Mouse (Mus musculus): ENCODE data around the gene Defb29. TPM values are rescaled to one million over a fixed set of nuclear protein-coding genes. Genes with fewer than 3 reads are reported as not detected.

Gene Defb29
- polyA plus RNA-seq (2014; fragmentation: Nextera tagmentation; extraction: Ambion mirVana), result not detected in 2 replicates

GRCm38 (mm10) chr2:152539944-152540710, at the start of gene Defb29:
Gene Defb29 (minus strand): TSS chr2:152540098.
- no peak within 1 kb of the TSS for H3K4me2 ChIP-seq (ENCODE audit: low read length)
- H3K27ac ChIP-seq (ENCODE audit: low read depth), result no peak within 1 kb of the TSS
- DNase-seq (ENCODE audit: low spot score) (no peak), ATAC-seq (replicated peaks; ENCODE audit: low FRiP score, low TSS enrichment, low read depth) (no peak)
- H3K9ac ChIP-seq (ENCODE audit: low read length), result no peak within 1 kb of the TSS
- no peaks in the 10 kb centered on the region for H3K4me1 ChIP-seq (replicated peaks; ENCODE audit: control insufficient read depth, insufficient read depth, low read length)
- no peak within 1 kb of the TSS for H3K4me3 ChIP-seq (ENCODE audit: low read depth, low read length)
- H3K27me3 ChIP-seq (replicated peaks; ENCODE audit: control insufficient read depth, insufficient read depth, low read length), result no peaks in the 10 kb centered on the region
- H3K9me3 ChIP-seq (ENCODE audit: control insufficient read depth, low read length), result no peaks in the 10 kb centered on the region
- WGBS, result 43% methylated on average over 13 of the region's 13 CpGs
- no peaks in the 10 kb centered on the region for H3K36me3 ChIP-seq (ENCODE audit: control insufficient read depth, insufficient read depth, low read length)

GRCm38 (mm10) chr2:152589021-152589420, 49.1 kb upstream of the Defb29 start:
- WGBS, result 34% methylated on average over 6 of the region's 6 CpGs
- ATAC-seq (replicated peaks; ENCODE audit: low FRiP score, low TSS enrichment, low read depth) (0 out of 2 replicates have a peak, but pooled peaks have one; percentile 55), DNase-seq (ENCODE audit: low spot score) (no peak)
- no peak overlapping the region for H3K4me2 ChIP-seq (ENCODE audit: low read length)
- no peak overlapping the region for H3K27ac ChIP-seq (ENCODE audit: low read depth)
- no peaks in the 10 kb centered on the region for H3K9me3 ChIP-seq (ENCODE audit: control insufficient read depth, low read length)
- H3K36me3 ChIP-seq (ENCODE audit: control insufficient read depth, insufficient read depth, low read length), result no peaks in the 10 kb centered on the region
- no peak overlapping the region for H3K9ac ChIP-seq (ENCODE audit: low read length)
- H3K4me1 ChIP-seq (replicated peaks; ENCODE audit: control insufficient read depth, insufficient read depth, low read length), result no peaks in the 10 kb centered on the region; the same call in 1 of the 2 replicates
- no peaks in the 10 kb centered on the region for H3K27me3 ChIP-seq (replicated peaks; ENCODE audit: control insufficient read depth, insufficient read depth, low read length)
- H3K4me3 ChIP-seq (ENCODE audit: low read depth, low read length), result no peak overlapping the region

GRCm38 (mm10) chr2:152588450-152588849, 48.6 kb upstream of the Defb29 start:
- no peak overlapping the region for H3K27ac ChIP-seq (ENCODE audit: low read depth)
- H3K9ac ChIP-seq (ENCODE audit: low read length), result no peak overlapping the region
- H3K4me1 ChIP-seq (replicated peaks; ENCODE audit: control insufficient read depth, insufficient read depth, low read length), result no peaks in the 10 kb centered on the region; the same call in 1 of the 2 replicates
- no peaks in the 10 kb centered on the region for H3K27me3 ChIP-seq (replicated peaks; ENCODE audit: control insufficient read depth, insufficient read depth, low read length)
- DNase-seq (ENCODE audit: low spot score) (no peak), ATAC-seq (replicated peaks; ENCODE audit: low FRiP score, low TSS enrichment, low read depth) (0 out of 2 replicates have a peak, but pooled peaks have one; percentile 37)
- no peaks in the 10 kb centered on the region for H3K36me3 ChIP-seq (ENCODE audit: control insufficient read depth, insufficient read depth, low read length)
- 35% methylated on average over 2 of the region's 2 CpGs for WGBS
- no peak overlapping the region for H3K4me3 ChIP-seq (ENCODE audit: low read depth, low read length)
- no peak overlapping the region for H3K4me2 ChIP-seq (ENCODE audit: low read length)
- H3K9me3 ChIP-seq (ENCODE audit: control insufficient read depth, low read length), result no peaks in the 10 kb centered on the region

GRCm38 (mm10) chr2:152586926-152587560, 47.1 kb upstream of the Defb29 start:
- no peaks in the 10 kb centered on the region; the same call in 1 of the 2 replicates for H3K4me1 ChIP-seq (replicated peaks; ENCODE audit: control insufficient read depth, insufficient read depth, low read length)
- WGBS, result 83% methylated on average over 4 of the region's 4 CpGs
- H3K27me3 ChIP-seq (replicated peaks; ENCODE audit: control insufficient read depth, insufficient read depth, low read length), result no peaks in the 10 kb centered on the region
- no peak overlapping the region for H3K4me3 ChIP-seq (ENCODE audit: low read depth, low read length)
- H3K4me2 ChIP-seq (ENCODE audit: low read length), result no peak overlapping the region
- no peak for DNase-seq (ENCODE audit: low spot score)
- H3K9me3 ChIP-seq (ENCODE audit: control insufficient read depth, low read length), result no peaks in the 10 kb centered on the region
- no peak for ATAC-seq (replicated peaks; ENCODE audit: low FRiP score, low TSS enrichment, low read depth)
- no peak overlapping the region for H3K27ac ChIP-seq (ENCODE audit: low read depth)
- H3K9ac ChIP-seq (ENCODE audit: low read length), result no peak overlapping the region
- no peaks in the 10 kb centered on the region for H3K36me3 ChIP-seq (ENCODE audit: control insufficient read depth, insufficient read depth, low read length)

GRCm38 (mm10) chr2:152580612-152581011, 40.7 kb upstream of the Defb29 start:
- ATAC-seq (replicated peaks; ENCODE audit: low FRiP score, low TSS enrichment, low read depth) (no peak), DNase-seq (ENCODE audit: low spot score) (no peak)

GRCm38 (mm10) chr2:152580107-152580506, 40.2 kb upstream of the Defb29 start, which contains the start of gene Defb19:
Gene Defb19 (minus strand): TSS chr2:152580312.
- no peaks in the 10 kb centered on the region for H3K27me3 ChIP-seq (replicated peaks; ENCODE audit: control insufficient read depth, insufficient read depth, low read length)
- 62% methylated on average over 7 of the region's 7 CpGs for WGBS
- no peak for ATAC-seq (replicated peaks; ENCODE audit: low FRiP score, low TSS enrichment, low read depth)

More at GRCm38 (mm10) chr2:152580612-152581011, 40.7 kb upstream of the Defb29 start:
- Histone ChIP-seq H3K4me1 (replicated peaks; ENCODE audit: control insufficient read depth, insufficient read depth, low read length) (no peaks in the 10 kb centered on the region), H3K36me3 (ENCODE audit: control insufficient read depth, insufficient read depth, low read length) (no peaks in the 10 kb centered on the region), H3K4me2 (ENCODE audit: low read length) (no peak overlapping the region), H3K9ac (ENCODE audit: low read length) (no peak overlapping the region), H3K9me3 (ENCODE audit: control insufficient read depth, low read length) (no peaks in the 10 kb centered on the region), H3K4me3 (ENCODE audit: low read depth, low read length) (no peak overlapping the region), H3K27ac (ENCODE audit: low read depth) (no peak overlapping the region), H3K27me3 (replicated peaks; ENCODE audit: control insufficient read depth, insufficient read depth, low read length) (no peaks in the 10 kb centered on the region)
- WGBS, result 83% methylated on average over 11 of the region's 11 CpGs

GRCm38 (mm10) chr2:152573484-152573883, 33.6 kb upstream of the Defb29 start:
- Histone ChIP-seq H3K4me2 (ENCODE audit: low read length) (no peak overlapping the region), H3K9me3 (ENCODE audit: control insufficient read depth, low read length) (no peaks in the 10 kb centered on the region), H3K27me3 (replicated peaks; ENCODE audit: control insufficient read depth, insufficient read depth, low read length) (no peaks in the 10 kb centered on the region), H3K4me1 (replicated peaks; ENCODE audit: control insufficient read depth, insufficient read depth, low read length) (no peaks in the 10 kb centered on the region), H3K36me3 (ENCODE audit: control insufficient read depth, insufficient read depth, low read length) (no peaks in the 10 kb centered on the region), H3K9ac (ENCODE audit: low read length) (no peak overlapping the region), H3K4me3 (ENCODE audit: low read depth, low read length) (no peak overlapping the region), H3K27ac (ENCODE audit: low read depth) (no peak overlapping the region)
- ATAC-seq (replicated peaks; ENCODE audit: low FRiP score, low TSS enrichment, low read depth) (no peak), DNase-seq (ENCODE audit: low spot score) (no peak)
- 89% methylated on average over 8 of the region's 8 CpGs for WGBS

More at GRCm38 (mm10) chr2:152580107-152580506, 40.2 kb upstream of the Defb29 start, which contains the start of gene Defb19:
- Histone ChIP-seq H3K36me3 (ENCODE audit: control insufficient read depth, insufficient read depth, low read length) (no peaks in the 10 kb centered on the region), H3K27ac (ENCODE audit: low read depth) (no peak within 1 kb of the TSS), H3K4me1 (replicated peaks; ENCODE audit: control insufficient read depth, insufficient read depth, low read length) (no peaks in the 10 kb centered on the region), H3K4me2 (ENCODE audit: low read length) (no peak within 1 kb of the TSS), H3K4me3 (ENCODE audit: low read depth, low read length) (no peak within 1 kb of the TSS), H3K9me3 (ENCODE audit: control insufficient read depth, low read length) (no peaks in the 10 kb centered on the region), H3K9ac (ENCODE audit: low read length) (no peak within 1 kb of the TSS)
- no peak for DNase-seq (ENCODE audit: low spot score)

- Histone ChIP-seq H3K27me3 (replicated peaks; ENCODE audit: control insufficient read depth, insufficient read depth, low read length) (no peaks in the 10 kb centered on the region), H3K27ac (ENCODE audit: low read depth) (no peak within 1 kb of the TSS), H3K9ac (ENCODE audit: low read length) (no peak within 1 kb of the TSS), H3K4me1 (replicated peaks; ENCODE audit: control insufficient read depth, insufficient read depth, low read length) (no peaks in the 10 kb centered on the region), H3K4me2 (ENCODE audit: low read length) (no peak within 1 kb of the TSS), H3K4me3 (ENCODE audit: low read depth, low read length) (no peak within 1 kb of the TSS), H3K36me3 (ENCODE audit: control insufficient read depth, insufficient read depth, low read length) (no peaks in the 10 kb centered on the region), H3K9me3 (ENCODE audit: control insufficient read depth, low read length) (no peaks in the 10 kb centered on the region)
- no peak for ATAC-seq (replicated peaks; ENCODE audit: low FRiP score, low TSS enrichment, low read depth)
- DNase-seq (ENCODE audit: low spot score), result no peak
- WGBS, result 63% methylated on average over 11 of the region's 11 CpGs
Observed at GRCm38 (mm10) chr2:152572114-152572794, 32.4 kb upstream of the Defb29 start, which contains the start of gene Defb21. Gene Defb21 (plus strand): TSS chr2:152572744.
